Mouse (Mus musculus): ENCODE results near the gene Tectb.

DNA sequence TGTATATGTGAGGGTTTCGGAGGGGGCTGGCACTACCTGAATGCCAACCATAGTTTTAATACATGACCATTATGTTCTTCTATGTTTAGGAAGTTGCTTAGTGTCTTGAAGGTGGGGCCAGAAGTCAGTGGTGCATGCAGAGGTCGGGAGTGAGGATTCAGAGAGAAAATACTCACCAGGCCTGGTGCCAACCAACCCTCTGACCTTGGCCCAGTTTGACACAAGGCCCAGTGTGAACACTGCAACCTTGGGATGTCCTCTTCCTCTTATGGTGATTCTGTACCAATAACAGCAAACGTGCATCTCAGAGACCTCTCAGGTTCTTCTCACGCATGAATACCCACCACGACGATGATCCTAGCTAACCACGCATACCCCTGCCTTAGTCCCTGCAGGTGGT is 42.0 kb upstream of the Tectb start:
- TF ChIP-seq CTCF (IDR thresholded peaks at IDR 0.05; ENCODE audit: low read depth, low read length) (no peak), GATA1 (IDR thresholded peaks at IDR 0.05; ENCODE audit: borderline replicate concordance, low read length) (no peak), POLR2AphosphoS5 (IDR thresholded peaks at IDR 0.05; ENCODE audit: insufficient replicate concordance, low read depth, low read length) (no peak)

All from G1E (cell line).